Mouse (Mus musculus) megakaryocyte, embryonic 14.5 days (primary cell): ENCODE results near the gene Gm6760.

Source experiments
- FLI1 ChIP-seq: IDR thresholded peaks from 2 replicates; pipeline ENCODE4 v1.6.1; 2012; ENCODE audit warnings: low read length, inconsistent platforms, mixed read lengths
- GATA1 ChIP-seq: IDR thresholded peaks from 3 replicates; pipeline ENCODE4 v1.6.1; 2012; ENCODE audit warnings: mixed read lengths, low read length, inconsistent platforms, borderline replicate concordance

DNA sequence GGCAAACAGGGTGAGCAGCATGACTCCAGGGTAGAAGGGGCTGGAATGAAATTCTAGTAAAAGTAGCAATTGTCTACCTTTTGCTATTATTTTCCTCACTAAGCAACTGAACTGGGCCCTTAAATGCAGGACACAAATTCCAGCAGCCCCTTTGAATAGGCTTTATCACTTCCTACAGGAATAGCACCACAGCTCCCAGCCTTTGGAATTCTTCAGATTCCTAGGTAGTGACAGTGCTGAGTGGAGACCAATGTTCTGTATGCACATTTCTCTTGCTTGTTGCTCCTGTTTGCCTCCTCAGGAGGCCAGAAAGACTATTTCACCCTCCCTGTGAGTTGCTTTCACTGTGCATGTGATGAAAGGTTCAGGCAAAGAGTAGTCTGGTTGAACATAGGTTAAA, 29.2 kb upstream of the Gm6760 start:
- TF ChIP-seq GATA1, result no peak
- TF ChIP-seq FLI1, result no peak
